Mouse (Mus musculus): ENCODE results near the gene Fam213b. TPM values are rescaled to one million over a fixed set of nuclear protein-coding genes. Genes with fewer than 3 reads are reported as not detected.
A peak's percentile ranks its signal among the peaks of the same experiment; 100 is the strongest.

Fam213b gene
- polyA plus RNA-seq, 1 experiment from 2014 or later, result 36.1 TPM

DNA sequence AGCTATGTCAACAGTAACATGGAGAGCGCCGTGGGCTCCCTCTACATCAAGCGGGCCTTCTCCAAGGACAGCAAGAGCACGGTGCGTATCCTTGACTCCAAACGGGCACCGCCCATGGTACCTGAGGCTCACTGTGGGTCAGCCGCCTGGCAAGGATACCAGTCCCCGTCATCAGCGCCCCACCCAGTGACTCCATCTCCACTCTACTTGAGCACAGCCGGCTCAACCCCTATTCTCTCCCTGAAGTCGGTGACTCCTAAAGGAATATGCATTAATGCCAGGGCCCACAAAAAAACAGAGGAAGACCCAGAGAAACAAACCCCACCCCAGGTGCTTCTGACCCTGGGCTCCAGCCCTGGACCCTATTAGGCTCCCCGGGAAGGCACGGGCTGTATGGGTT lies 8.0 kb downstream of the Fam213b start:
- H3K4me1 ChIP-seq, result no peaks in the 10 kb centered on the region
- H3K9me3 ChIP-seq, result no peaks in the 10 kb centered on the region
- ATAC-seq (ENCODE audit: low FRiP score, low read depth), result no peak
- H3K9ac ChIP-seq, result no peak overlapping the region
- no peaks in the 10 kb centered on the region for H3K27me3 ChIP-seq (replicated peaks)
- no peak overlapping the region for H3K4me3 ChIP-seq
- 88% methylated on average over 14 of the region's 14 CpGs for WGBS
- no peaks in the 10 kb centered on the region for H3K36me3 ChIP-seq
- H3K4me2 ChIP-seq (replicated peaks), result no peak overlapping the region
- H3K27ac ChIP-seq, result no peak overlapping the region

DNA sequence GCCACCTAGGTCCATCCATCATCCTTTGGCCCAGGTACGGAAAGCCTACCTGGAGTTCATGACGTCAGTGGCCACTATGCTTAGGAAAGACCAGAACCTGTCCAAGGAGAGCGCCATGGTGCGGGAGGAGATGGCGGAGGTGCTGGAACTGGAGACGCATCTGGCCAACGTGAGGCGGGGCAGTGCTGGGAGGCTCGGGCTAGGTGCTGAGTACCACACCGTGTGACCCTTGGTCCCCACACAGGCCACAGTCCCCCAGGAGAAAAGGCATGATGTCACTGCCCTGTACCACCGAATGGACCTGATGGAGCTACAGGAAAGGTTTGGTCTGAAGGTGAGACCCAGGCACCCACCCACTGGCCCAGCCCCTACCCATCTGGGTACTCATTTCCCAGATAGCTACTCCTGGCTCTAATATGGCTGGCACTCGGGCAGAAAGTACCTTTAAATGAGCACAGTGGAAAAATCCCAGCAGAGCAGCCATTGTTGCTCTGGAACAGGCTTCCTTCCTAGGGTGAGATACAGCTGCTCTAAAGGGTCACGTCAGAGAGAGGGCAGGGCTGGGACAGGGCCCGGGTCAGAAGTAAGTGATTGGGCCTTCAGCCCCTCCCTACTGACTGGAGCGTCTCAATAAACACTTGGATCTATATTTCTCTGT lies 11.2 kb downstream of the Fam213b start:
- H3K4me2 ChIP-seq (replicated peaks), result no peak overlapping the region
- WGBS, result 86% methylated on average over 15 of the region's 15 CpGs

DNA sequence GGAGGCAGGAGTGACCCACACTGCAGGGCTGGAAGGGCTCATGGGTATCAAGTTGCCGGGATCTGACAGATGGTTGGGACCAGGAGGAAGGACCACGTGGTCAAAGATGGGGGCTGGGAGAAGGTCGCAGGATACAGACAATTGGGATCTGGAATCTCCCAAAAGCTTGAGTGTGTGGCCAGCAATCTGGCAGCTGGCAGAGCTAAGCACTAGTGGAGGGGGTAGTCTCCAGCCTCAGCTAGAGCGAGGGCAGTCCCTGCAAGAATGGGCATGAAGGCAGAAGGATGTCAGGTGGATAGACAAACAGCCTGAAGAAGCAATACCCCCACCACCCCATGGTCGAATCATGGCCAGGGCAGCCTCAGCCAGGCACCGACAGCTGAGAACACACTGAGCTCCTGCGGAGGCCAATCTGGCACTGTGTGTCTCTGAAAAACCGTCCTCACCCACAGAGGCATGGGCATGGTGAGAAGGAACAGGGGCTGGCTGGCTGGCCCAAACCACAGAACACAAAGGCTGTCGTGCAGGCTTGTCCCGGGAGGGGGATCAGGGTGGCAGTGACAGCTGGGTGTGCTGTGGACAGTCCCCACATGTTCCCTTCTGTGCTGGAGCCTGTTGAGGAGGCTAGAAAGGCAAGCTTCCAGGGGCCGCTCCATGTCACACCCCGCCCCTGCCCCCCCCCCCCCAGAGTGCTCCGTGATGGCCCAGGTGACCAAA lies 11.9 kb downstream of the Fam213b start:
- H3K9me3 ChIP-seq, result no peaks in the 10 kb centered on the region
- no peaks in the 10 kb centered on the region for H3K27me3 ChIP-seq (replicated peaks)
- H3K9ac ChIP-seq, result no peak overlapping the region
- no peaks in the 10 kb centered on the region for H3K36me3 ChIP-seq
- H3K4me3 ChIP-seq, result no peak overlapping the region
- 69% methylated on average over 13 of the region's 13 CpGs for WGBS
- H3K4me2 ChIP-seq (replicated peaks), result no peak overlapping the region
- H3K4me1 ChIP-seq, result no peaks in the 10 kb centered on the region
- no peak overlapping the region for H3K27ac ChIP-seq
- ATAC-seq (ENCODE audit: low FRiP score, low read depth), result no peak

More for the DNA sequence above, 11.2 kb downstream of the Fam213b start:
- ATAC-seq (ENCODE audit: low FRiP score, low read depth), result no peak
- no peak overlapping the region for H3K27ac ChIP-seq
- H3K27me3 ChIP-seq (replicated peaks), result no peaks in the 10 kb centered on the region
- no peak overlapping the region for H3K4me3 ChIP-seq
- H3K9ac ChIP-seq, result no peak overlapping the region
- no peaks in the 10 kb centered on the region for H3K36me3 ChIP-seq
- H3K4me1 ChIP-seq, result no peaks in the 10 kb centered on the region
- no peaks in the 10 kb centered on the region for H3K9me3 ChIP-seq

DNA sequence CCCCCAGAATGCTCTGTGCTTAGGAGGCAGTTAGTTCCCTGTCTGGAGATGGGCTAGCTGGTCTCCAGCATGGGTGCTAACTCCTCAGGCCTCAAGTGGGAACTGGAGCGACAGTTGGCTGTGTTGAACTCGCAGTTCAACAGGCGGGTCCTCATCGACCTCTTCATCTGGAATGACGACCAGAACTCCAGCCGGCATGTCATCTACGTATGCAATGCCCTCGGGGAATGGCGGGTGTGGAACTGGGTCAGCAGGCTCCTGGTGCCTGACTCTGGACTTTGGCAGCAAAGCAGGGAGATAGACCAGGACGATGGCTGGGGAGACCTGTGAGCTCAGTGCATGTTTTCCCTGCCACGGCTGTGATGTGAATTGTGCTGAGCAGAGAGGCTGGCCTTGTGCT lies 13.5 kb downstream of the Fam213b start:
- H3K27ac ChIP-seq, result no peak overlapping the region
- no peak overlapping the region for H3K4me3 ChIP-seq
- H3K27me3 ChIP-seq (replicated peaks), result no peaks in the 10 kb centered on the region
- H3K4me2 ChIP-seq (replicated peaks), result no peak overlapping the region
- no peaks in the 10 kb centered on the region for H3K36me3 ChIP-seq
- H3K4me1 ChIP-seq, result no peaks in the 10 kb centered on the region
- 83% methylated on average over 11 of the region's 11 CpGs for WGBS
- ATAC-seq (ENCODE audit: low FRiP score, low read depth), result no peak
- no peaks in the 10 kb centered on the region for H3K9me3 ChIP-seq
- H3K9ac ChIP-seq, result no peak overlapping the region

DNA sequence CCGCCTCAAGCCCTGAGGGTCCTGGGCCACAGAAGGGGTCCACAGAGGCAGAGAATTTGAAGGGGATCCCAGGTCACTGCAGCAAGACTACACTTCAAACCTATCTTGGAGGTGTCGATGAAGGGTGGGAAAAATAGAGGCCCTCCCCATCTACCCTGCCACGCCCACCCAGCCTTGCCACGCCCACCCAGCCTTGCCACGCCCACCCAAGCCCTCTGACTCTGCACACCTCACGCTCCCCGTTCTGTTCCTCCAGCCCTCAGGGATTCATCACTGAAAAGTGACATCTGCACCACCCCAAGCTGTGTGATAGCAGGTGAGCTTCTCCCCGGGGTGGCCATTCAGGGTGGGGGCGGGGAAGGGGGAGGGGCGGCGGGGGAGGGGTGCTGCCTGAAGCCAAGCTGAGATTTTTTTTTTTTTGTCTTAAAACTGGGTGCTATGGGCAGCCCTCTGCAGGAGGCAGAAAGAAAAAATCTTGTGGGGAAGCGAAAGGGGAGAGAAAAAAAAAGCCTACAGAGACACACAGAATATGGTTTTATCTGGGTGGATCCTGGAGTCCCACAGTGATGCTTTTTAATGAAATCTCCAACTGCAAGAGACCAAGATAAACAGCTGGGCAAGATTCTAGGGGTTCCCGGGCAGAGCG lies 16.8 kb downstream of the Fam213b start:
- Histone ChIP-seq H3K4me1 (peaks cover 5% of the 10 kb centered on the region; the same call in 1 of the 2 replicates), H3K27ac (no peak overlapping the region), H3K4me2 (replicated peaks) (no peak overlapping the region), H3K27me3 (replicated peaks) (no peaks in the 10 kb centered on the region), H3K4me3 (no peak overlapping the region), H3K9me3 (no peaks in the 10 kb centered on the region), H3K9ac (no peak overlapping the region), H3K36me3 (no peaks in the 10 kb centered on the region)
- ATAC-seq (ENCODE audit: low FRiP score, low read depth), result no peak
- 25% methylated on average over 14 of the region's 14 CpGs for WGBS

DNA sequence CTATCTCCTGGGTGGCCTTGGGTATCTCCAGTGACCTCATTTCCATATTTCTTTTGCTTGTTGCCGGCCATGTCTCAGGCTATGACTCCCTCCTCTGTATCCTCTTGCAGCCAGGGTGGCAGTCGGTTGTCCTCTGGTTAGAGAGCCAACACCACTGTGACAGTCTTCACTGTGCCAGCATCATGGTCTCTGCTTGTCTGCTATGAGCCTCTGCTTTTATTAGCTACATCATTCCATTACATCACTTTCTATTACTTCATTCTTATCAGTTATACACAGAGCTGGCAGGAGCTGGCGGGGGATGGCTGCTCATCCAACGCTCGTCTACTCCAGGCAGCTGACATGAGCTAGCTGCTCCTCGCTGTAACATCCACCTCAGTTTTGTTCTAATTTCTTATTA lies 18.2 kb downstream of the Fam213b start:
- no peak overlapping the region for H3K4me3 ChIP-seq
- peaks cover 5% of the 10 kb centered on the region; the same call in 1 of the 2 replicates for H3K4me1 ChIP-seq
- WGBS, result 88% methylated on average over 6 of the region's 6 CpGs
- H3K27ac ChIP-seq, result no peak overlapping the region
- ATAC-seq (ENCODE audit: low FRiP score, low read depth), result no peak
- H3K4me2 ChIP-seq (replicated peaks), result no peak overlapping the region
- H3K9me3 ChIP-seq, result no peaks in the 10 kb centered on the region
- H3K9ac ChIP-seq, result no peak overlapping the region
- H3K27me3 ChIP-seq (replicated peaks), result no peaks in the 10 kb centered on the region
- H3K36me3 ChIP-seq, result no peaks in the 10 kb centered on the region

DNA sequence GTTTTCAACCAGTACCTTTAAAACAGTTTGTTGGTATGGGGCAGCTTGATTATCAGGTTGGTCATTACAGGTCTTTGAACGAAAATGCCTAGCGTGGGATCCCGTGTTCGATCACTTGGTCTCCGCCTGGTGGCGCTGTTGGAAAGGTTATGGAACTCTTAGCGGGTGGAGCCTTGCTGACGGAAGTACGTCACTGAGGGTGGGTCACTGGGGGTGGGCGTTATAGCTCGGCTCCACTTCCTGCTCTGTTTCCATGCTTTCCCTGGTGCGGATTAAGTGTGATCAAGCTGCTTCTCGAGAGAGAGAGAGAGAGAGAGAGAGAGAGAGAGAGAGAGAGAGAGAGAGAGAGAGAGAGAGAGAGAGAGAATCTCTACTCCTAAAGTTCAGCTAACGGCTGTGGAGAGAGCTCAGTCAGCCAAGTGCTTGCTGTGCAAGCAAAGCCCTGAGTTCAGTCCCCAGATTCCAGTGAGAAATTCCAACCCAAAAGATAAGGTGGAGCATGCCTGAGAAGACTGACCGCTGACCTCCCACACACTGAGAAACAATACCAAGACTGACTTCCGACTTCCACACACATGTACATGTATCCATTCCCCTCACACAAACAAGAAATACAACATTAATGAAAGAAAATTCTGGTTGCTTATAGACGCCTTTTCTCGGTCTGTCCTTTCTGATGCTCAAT lies 20.9 kb downstream of the Fam213b start:
- peak; percentile 97 for ATAC-seq (ENCODE audit: low FRiP score, low read depth)
- no peaks in the 10 kb centered on the region for H3K27me3 ChIP-seq (replicated peaks)
- H3K36me3 ChIP-seq, result no peaks in the 10 kb centered on the region
- no peak overlapping the region; the same call in 1 of the 2 replicates for H3K9ac ChIP-seq
- H3K27ac ChIP-seq, result no peak overlapping the region
- H3K4me2 ChIP-seq (replicated peaks), result peak overlapping the region; percentile 71
- H3K9me3 ChIP-seq, result no peaks in the 10 kb centered on the region
- 12% methylated on average over 18 of the region's 18 CpGs for WGBS
- H3K4me1 ChIP-seq, result peaks cover 5% of the 10 kb centered on the region; the same call in 1 of the 2 replicates
- peak overlapping the region; percentile 34 for H3K4me3 ChIP-seq

DNA sequence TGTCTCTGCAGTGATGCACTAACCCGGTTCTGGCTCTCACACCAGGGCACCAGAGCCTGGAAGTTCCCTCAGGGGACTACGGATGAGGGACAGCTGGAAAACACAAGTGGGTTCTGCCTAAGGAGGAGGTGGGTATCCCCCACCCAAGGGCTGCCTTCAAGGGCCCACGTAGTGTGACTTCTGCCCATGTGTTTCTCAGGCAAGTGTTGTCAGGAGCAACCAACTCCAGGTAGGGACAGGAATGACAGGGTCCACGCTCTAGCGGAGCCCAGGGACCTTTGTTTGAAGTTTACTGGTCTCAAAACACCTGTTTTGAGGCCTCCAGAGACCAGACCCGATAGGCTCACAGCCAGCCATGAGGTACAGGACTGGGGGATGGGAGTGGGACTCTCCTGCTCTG lies 25.7 kb downstream of the Fam213b start:
- Histone ChIP-seq H3K4me3 (no peak overlapping the region), H3K4me1 (peaks cover 7% of the 10 kb centered on the region), H3K4me2 (replicated peaks) (no peak overlapping the region), H3K36me3 (no peaks in the 10 kb centered on the region), H3K9me3 (no peaks in the 10 kb centered on the region), H3K27ac (no peak overlapping the region), H3K9ac (no peak overlapping the region), H3K27me3 (replicated peaks) (peaks cover 7% of the 10 kb centered on the region; the same call in 1 of the 2 replicates)
- no peak for ATAC-seq (ENCODE audit: low FRiP score, low read depth)
- WGBS, result 76% methylated on average over 6 of the region's 6 CpGs

DNA sequence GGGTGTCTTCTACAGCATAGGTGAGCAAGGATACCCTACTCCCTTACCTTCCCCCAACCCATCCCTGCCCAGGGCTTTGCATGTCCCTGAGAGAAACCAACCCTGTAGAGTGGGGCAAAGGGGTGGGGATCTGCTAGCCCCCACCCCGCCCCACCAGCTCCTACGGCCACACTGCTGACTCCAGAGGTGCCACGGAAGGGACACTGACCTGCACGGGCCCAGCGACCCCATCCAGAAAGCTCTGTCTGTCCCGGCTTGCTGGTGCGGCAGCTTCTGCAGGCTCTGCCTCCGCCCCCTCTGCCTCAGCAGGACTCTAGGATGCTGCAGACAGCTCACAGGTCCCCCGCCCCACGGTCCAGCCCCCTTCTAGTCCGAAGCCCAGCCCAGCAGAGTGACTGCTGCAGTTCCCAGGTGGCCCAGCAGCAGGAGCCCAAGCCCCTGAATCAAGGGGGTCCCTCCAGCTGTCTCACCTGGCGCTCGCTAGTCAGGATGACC lies 27.1 kb downstream of the Fam213b start:
- Histone ChIP-seq H3K9ac (no peak overlapping the region), H3K36me3 (no peaks in the 10 kb centered on the region), H3K4me2 (replicated peaks) (peak overlapping the region; percentile 47), H3K4me3 (peak overlapping the region; percentile 20; the same call in 1 of the 2 replicates), H3K9me3 (no peaks in the 10 kb centered on the region), H3K27ac (no peak overlapping the region), H3K4me1 (peaks cover 7% of the 10 kb centered on the region; the same call in 1 of the 2 replicates), H3K27me3 (replicated peaks) (peaks cover 7% of the 10 kb centered on the region; the same call in 1 of the 2 replicates)
- no peak for ATAC-seq (ENCODE audit: low FRiP score, low read depth)
- WGBS, result 3% methylated on average over 13 of the region's 13 CpGs

DNA sequence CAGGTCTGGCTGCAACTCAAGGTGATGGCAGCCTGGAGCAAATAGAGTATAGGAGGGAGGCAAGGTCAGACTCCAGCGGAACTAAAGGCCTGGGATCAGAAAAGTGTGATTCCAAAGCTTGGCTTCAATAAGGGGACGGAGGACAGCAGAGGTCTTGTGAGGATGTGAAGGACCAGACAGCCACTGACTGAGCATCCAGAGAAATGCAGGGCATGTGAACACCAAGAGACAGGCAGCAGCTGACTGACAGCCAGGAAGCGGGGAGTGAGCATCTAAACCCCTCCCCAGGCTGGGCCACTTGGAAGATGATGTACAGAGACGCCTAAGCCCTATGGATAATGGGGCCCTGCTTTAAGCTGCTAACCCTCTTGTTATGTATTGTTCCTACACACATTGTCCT lies 28.2 kb downstream of the Fam213b start:
- H3K36me3 ChIP-seq, result no peaks in the 10 kb centered on the region
- no peaks in the 10 kb centered on the region for H3K9me3 ChIP-seq
- H3K4me2 ChIP-seq (replicated peaks), result no peak overlapping the region
- H3K4me3 ChIP-seq, result no peak overlapping the region
- no peak for ATAC-seq (ENCODE audit: low FRiP score, low read depth)
- 78% methylated on average over 4 of the region's 4 CpGs for WGBS
- H3K4me1 ChIP-seq, result peaks cover 7% of the 10 kb centered on the region; the same call in 1 of the 2 replicates
- H3K27ac ChIP-seq, result no peak overlapping the region
- no peak overlapping the region for H3K9ac ChIP-seq
- H3K27me3 ChIP-seq (replicated peaks), result peaks cover 7% of the 10 kb centered on the region; the same call in 1 of the 2 replicates

DNA sequence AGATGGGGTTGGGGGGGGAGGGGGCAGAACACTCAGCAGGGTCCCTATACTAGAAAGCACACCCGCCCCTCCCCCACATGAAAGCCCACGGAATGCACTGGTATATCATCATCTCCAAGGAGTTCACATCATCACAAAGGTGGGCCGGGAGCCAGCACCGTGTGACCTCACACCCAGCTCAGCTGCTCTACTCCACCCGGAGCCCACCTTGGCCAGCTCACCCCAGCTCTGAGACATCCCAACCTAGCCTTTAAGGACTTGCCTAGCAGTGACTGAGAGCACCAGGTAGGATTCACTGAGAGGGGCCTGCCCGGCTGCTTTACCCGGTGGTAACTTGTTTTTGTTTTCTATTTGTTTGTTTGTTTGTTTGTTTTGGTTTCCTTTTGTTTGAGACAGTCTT lies 29.5 kb downstream of the Fam213b start, which contains the start of gene Mmel1:
Gene Mmel1, plus strand, starts transcription at position 146 of the 400 bp plus-strand sequence.
- Histone ChIP-seq H3K4me2 (replicated peaks) (no peak within 1 kb of the TSS), H3K4me3 (no peak within 1 kb of the TSS), H3K27me3 (replicated peaks) (peaks cover 7% of the 10 kb centered on the region; the same call in 1 of the 2 replicates), H3K4me1 (peaks cover 15% of the 10 kb centered on the region; the same call in 1 of the 2 replicates), H3K9me3 (no peaks in the 10 kb centered on the region), H3K9ac (no peak within 1 kb of the TSS), H3K27ac (no peak within 1 kb of the TSS), H3K36me3 (no peaks in the 10 kb centered on the region)
- WGBS, result 85% methylated on average over 7 of the region's 7 CpGs
- ATAC-seq (ENCODE audit: low FRiP score, low read depth), result no peak
